Mouse (Mus musculus) forebrain, embryonic 12.5 days (tissue): ENCODE data around the gene Cnot6l. TPM values are rescaled to one million over a fixed set of nuclear protein-coding genes. Genes with fewer than 3 reads are reported as not detected.

ENCODE experiments used
- ATAC-seq: fragments of 200-750 bp; cut with Nextera tagmentation; 2 replicates; pipeline ENCODE4 v1.8.0; 2017; ENCODE audit warnings: moderate TSS enrichment; ENCODE audit not compliant: low FRiP score
- H3K27ac ChIP-seq: fragments of 300-500 bp; sonication (generic); 2 replicates; pipeline ENCODE4 v1.5.1; 2016; ENCODE audit warnings: mild to moderate bottlenecking
- H3K27me3 ChIP-seq: fragments of 300-500 bp; sonication (generic); 2 replicates; pipeline ENCODE4 v1.6.1; 2016; ENCODE audit warnings: mild to moderate bottlenecking
- H3K36me3 ChIP-seq: fragments of 300-500 bp; sonication (generic); replicated peaks from 2 replicates; pipeline ENCODE4 v1.6.1; 2016; ENCODE audit warnings: mild to moderate bottlenecking
- H3K4me1 ChIP-seq: fragments of 300-500 bp; sonication (generic); 2 replicates; pipeline ENCODE4 v1.6.1; 2016
- H3K4me2 ChIP-seq: fragments of 300-500 bp; sonication (generic); 2 replicates; pipeline ENCODE4 v1.6.1; 2016; ENCODE audit warnings: mild to moderate bottlenecking, moderate library complexity
- H3K4me3 ChIP-seq: fragments of 300-500 bp; sonication (generic); replicated peaks from 2 replicates; pipeline ENCODE4 v1.5.1; 2016; ENCODE audit warnings: mild to moderate bottlenecking
- H3K9ac ChIP-seq: fragments of 300-500 bp; sonication (generic); 2 replicates; pipeline ENCODE4 v1.6.1; 2016; ENCODE audit warnings: mild to moderate bottlenecking
- H3K9me3 ChIP-seq: fragments of 300-500 bp; sonication (generic); 2 replicates; pipeline ENCODE4 v1.6.1; 2016
- WGBS: fragments of 180-500 bp; shearing (Covaris S2); methylation state at CpG from one replicate; pipeline ENCODE4 v1.1.7; 2016; 5-methylcytosine and 5-hydroxymethylcytosine counted together
- polyA plus RNA-seq: library from polyadenylated mRNA; unstranded; fragments of >200 nt; fragmentation: Nextera tagmentation; extraction: Ambion mirVana; gene quantifications from 2 replicates; pipeline ENCODE4 v1.2.1, GENCODE M21; 2016

Cnot6l gene
- polyA plus RNA-seq: 13.8 and 16.6 TPM in 2 replicates

DNA sequence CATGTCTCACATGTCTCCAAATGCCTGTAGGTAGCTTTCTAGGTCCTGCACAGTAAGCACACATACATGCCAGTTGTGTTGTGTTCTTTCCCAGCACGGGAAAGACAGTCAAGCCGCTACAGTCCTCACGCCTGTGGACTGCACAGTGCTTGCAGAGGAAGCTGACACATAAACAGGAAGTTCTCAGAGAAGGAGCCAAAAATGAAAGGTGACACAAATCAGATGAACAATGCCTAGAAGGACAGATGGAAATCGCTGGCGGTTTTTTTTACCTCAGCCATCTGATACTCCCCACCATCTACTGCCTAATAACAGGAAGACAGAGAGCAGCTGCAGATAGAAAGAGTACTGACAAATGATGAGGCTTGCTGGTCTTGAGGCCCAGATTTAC, at the start of gene Cnot6l:
TSS of gene Cnot6l (minus strand) at position 151 of the 391 bp plus-strand sequence.
- Histone ChIP-seq H3K4me3 (peak within 1 kb of the TSS; percentile 94), H3K4me1 (peaks cover 10% of the 10 kb centered on the region), H3K36me3 (no peaks in the 10 kb centered on the region), H3K27me3 (no peaks in the 10 kb centered on the region), H3K9ac (peak within 1 kb of the TSS; percentile 99), H3K27ac (peak within 1 kb of the TSS; percentile 99), H3K4me2 (peak within 1 kb of the TSS; percentile 59), H3K9me3 (no peaks in the 10 kb centered on the region)
- ATAC-seq: no peak
- 50% methylated on average over 5 of the region's 5 CpGs for WGBS

GRCm38 (mm10) chr5:96209916-96210583, 46.1 kb upstream of the Cnot6l start:
- Histone ChIP-seq H3K9me3 (no peaks in the 10 kb centered on the region), H3K27me3 (no peaks in the 10 kb centered on the region), H3K4me3 (peak overlapping the region; percentile 73), H3K4me2 (peak overlapping the region; percentile 69), H3K36me3 (peaks cover 4% of the 10 kb centered on the region; the same call in 1 of the 2 replicates), H3K9ac (peak overlapping the region; percentile 76), H3K4me1 (peaks cover 13% of the 10 kb centered on the region), H3K27ac (peak overlapping the region; percentile 56)
- under 1% methylated on average over 35 of the region's 35 CpGs for WGBS
- ATAC-seq: peak; percentile 94

DNA sequence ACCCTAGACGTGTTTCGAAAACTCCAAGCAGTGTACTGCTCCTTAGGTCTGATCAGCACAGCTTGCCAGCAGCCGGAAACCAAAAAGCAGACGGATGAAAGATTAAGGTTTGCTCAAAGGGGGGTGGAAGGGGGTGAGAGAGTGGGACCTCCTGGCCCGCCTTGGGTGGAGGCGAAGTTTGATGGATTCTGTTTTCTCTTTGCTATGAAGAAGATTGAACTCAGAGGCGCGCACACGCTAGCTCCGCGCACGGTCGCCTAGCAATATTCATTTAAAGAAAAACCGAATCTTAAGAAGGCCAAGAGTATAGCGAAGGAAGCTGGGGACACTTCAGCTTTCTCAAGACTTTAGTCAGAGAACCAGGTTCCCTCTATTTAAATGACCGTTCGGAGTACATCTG, 45.5 kb upstream of the Cnot6l start, which contains the start of gene Mrpl1:
TSS of gene Mrpl1 (plus strand) at position 35 of the 400 bp plus-strand sequence.
- H3K4me1 ChIP-seq: peaks cover 13% of the 10 kb centered on the region
- ATAC-seq: peak; percentile 64
- H3K27me3 ChIP-seq: no peaks in the 10 kb centered on the region
- WGBS: 2% methylated on average over 17 of the region's 17 CpGs
- peak within 1 kb of the TSS; percentile 76 for H3K9ac ChIP-seq
- H3K4me2 ChIP-seq: peak within 1 kb of the TSS; percentile 69
- H3K4me3 ChIP-seq: peak within 1 kb of the TSS; percentile 73
- peak within 1 kb of the TSS; percentile 56 for H3K27ac ChIP-seq
- H3K36me3 ChIP-seq: peaks cover 4% of the 10 kb centered on the region; the same call in 1 of the 2 replicates
- no peaks in the 10 kb centered on the region for H3K9me3 ChIP-seq

DNA sequence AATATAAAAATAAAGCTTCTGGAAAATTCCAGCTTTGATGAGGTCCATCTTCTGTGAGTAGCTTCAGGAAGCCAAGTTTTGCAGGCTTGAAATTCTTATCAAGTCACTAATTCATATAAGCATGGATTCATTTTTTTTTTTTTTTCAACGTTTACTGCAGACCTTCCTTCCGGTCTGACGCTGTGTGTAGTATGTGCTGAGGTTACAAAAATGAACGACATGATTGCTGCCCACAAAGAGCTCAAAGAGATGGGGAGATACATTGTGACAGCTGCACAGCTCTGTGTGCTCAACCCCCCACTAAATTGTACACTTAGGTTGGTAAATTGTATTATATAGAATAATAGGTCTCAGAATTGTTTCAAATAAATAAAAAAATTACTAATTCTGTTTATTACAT, 44.6 kb upstream of the Cnot6l start:
- Histone ChIP-seq H3K27me3 (no peaks in the 10 kb centered on the region), H3K9ac (no peak overlapping the region), H3K4me2 (no peak overlapping the region), H3K9me3 (no peaks in the 10 kb centered on the region), H3K27ac (no peak overlapping the region), H3K4me1 (peaks cover 13% of the 10 kb centered on the region), H3K4me3 (no peak overlapping the region), H3K36me3 (no peaks in the 10 kb centered on the region)
- WGBS: 76% methylated on average over 4 of the region's 4 CpGs
- no peak for ATAC-seq

DNA sequence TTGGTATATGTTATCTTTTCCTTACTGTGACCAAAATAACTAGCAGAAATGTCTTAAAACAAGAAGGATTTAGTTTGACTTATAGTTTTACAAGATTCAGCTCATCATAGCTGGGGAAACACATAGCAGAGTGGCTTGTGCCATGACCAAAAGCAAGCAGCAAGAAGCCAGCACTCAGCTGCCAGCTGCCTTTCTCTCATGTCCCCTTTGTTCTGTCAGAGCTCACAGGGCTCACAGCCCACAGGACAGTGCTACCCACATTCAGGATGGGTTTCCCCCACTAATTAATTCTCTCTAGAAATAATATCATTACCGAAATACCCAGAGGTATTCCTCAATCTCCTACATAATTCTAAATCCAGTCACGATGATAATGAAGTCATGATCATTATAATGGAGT, 43.6 kb upstream of the Cnot6l start:
- Histone ChIP-seq H3K36me3 (no peaks in the 10 kb centered on the region), H3K4me1 (peaks cover 13% of the 10 kb centered on the region), H3K9me3 (no peaks in the 10 kb centered on the region), H3K4me2 (no peak overlapping the region), H3K27ac (no peak overlapping the region), H3K9ac (no peak overlapping the region), H3K4me3 (no peak overlapping the region), H3K27me3 (no peaks in the 10 kb centered on the region)
- WGBS: 80% methylated on average over 2 of the region's 2 CpGs
- ATAC-seq: no peak

DNA sequence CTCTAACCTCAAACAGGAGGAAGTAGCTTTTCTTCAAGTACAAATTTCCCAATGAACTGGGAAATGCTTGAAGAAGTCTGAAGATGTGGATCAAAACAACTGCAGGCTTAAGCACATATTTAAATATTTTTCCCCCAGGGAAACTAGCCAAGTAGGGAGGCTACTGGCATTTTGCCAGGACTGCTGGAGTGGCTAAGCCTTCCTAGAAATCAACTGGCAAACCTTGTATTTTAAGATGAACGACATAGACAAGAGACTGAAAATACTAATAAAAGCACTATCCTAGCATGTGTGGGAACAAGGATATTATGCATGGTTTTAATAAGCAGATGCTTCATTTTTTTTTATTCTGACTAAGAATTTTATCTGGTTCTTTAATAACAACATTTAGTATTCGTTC, 42.9 kb upstream of the Cnot6l start:
- H3K4me1 ChIP-seq: peaks cover 13% of the 10 kb centered on the region
- no peak for ATAC-seq
- H3K36me3 ChIP-seq: no peaks in the 10 kb centered on the region
- no peaks in the 10 kb centered on the region for H3K27me3 ChIP-seq
- 53% methylated on average over 2 of the region's 2 CpGs for WGBS
- no peaks in the 10 kb centered on the region for H3K9me3 ChIP-seq
- no peak overlapping the region for H3K4me2 ChIP-seq
- no peak overlapping the region for H3K27ac ChIP-seq
- no peak overlapping the region for H3K9ac ChIP-seq
- no peak overlapping the region for H3K4me3 ChIP-seq

GRCm38 (mm10) chr5:96201462-96202154, 37.6 kb upstream of the Cnot6l start:
- H3K27ac ChIP-seq: no peak overlapping the region
- no peak overlapping the region for H3K4me3 ChIP-seq
- WGBS: 83% methylated on average over 10 of the region's 10 CpGs
- no peaks in the 10 kb centered on the region for H3K9me3 ChIP-seq
- H3K36me3 ChIP-seq: no peaks in the 10 kb centered on the region
- H3K4me2 ChIP-seq: no peak overlapping the region
- no peaks in the 10 kb centered on the region for H3K27me3 ChIP-seq
- ATAC-seq: no peak
- H3K4me1 ChIP-seq: no peaks in the 10 kb centered on the region
- H3K9ac ChIP-seq: no peak overlapping the region

- Histone ChIP-seq H3K9me3 (no peaks in the 10 kb centered on the region), H3K27me3 (no peaks in the 10 kb centered on the region), H3K9ac (no peak overlapping the region), H3K27ac (no peak overlapping the region), H3K4me2 (no peak overlapping the region), H3K4me1 (no peaks in the 10 kb centered on the region), H3K36me3 (no peaks in the 10 kb centered on the region), H3K4me3 (no peak overlapping the region)
- ATAC-seq: no peak
- WGBS: 85% methylated on average over 3 of the region's 3 CpGs
Measured at GRCm38 (mm10) chr5:96200269-96200668, 36.3 kb upstream of the Cnot6l start.

DNA sequence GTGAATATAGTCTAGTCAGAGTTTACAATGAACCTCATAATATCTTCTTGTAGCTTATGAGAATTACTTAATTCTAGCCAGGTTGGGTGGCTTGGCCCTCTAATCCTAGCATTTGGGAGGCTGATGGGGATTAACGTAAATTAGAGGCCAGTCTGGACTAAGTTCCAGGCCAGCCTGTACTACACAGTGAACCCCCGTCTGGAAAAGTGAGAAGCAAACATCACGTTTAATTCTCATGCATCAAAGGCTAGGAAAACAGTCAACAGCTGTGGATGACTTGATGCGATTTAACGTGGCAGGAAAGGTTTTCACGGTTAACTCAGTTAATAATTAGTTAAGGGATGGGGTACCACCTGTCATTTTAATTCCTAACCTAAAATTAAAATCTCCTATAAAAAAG, 34.3 kb upstream of the Cnot6l start:
- Histone ChIP-seq H3K9me3 (no peaks in the 10 kb centered on the region), H3K4me2 (no peak overlapping the region), H3K9ac (no peak overlapping the region), H3K27ac (no peak overlapping the region), H3K4me1 (no peaks in the 10 kb centered on the region), H3K27me3 (no peaks in the 10 kb centered on the region), H3K36me3 (no peaks in the 10 kb centered on the region), H3K4me3 (no peak overlapping the region)
- WGBS: 61% methylated on average over 6 of the region's 6 CpGs
- no peak for ATAC-seq

GRCm38 (mm10) chr5:96196547-96197052, 32.6 kb upstream of the Cnot6l start:
- H3K9me3 ChIP-seq: no peaks in the 10 kb centered on the region
- 65% methylated on average over 2 of the region's 2 CpGs for WGBS
- H3K4me1 ChIP-seq: no peaks in the 10 kb centered on the region
- no peak overlapping the region for H3K4me2 ChIP-seq
- no peak overlapping the region for H3K4me3 ChIP-seq
- H3K27ac ChIP-seq: no peak overlapping the region
- no peaks in the 10 kb centered on the region for H3K36me3 ChIP-seq
- no peaks in the 10 kb centered on the region for H3K27me3 ChIP-seq
- H3K9ac ChIP-seq: no peak overlapping the region
- no peak for ATAC-seq

- H3K4me2 ChIP-seq: no peak overlapping the region
- no peaks in the 10 kb centered on the region for H3K9me3 ChIP-seq
- 72% methylated on average over 4 of the region's 4 CpGs for WGBS
- ATAC-seq: no peak
- no peaks in the 10 kb centered on the region for H3K4me1 ChIP-seq
- H3K4me3 ChIP-seq: no peak overlapping the region
- H3K27ac ChIP-seq: no peak overlapping the region
- no peaks in the 10 kb centered on the region for H3K27me3 ChIP-seq
- no peak overlapping the region for H3K9ac ChIP-seq
- no peaks in the 10 kb centered on the region for H3K36me3 ChIP-seq
Measured at GRCm38 (mm10) chr5:96191251-96191650, 27.3 kb upstream of the Cnot6l start.

DNA sequence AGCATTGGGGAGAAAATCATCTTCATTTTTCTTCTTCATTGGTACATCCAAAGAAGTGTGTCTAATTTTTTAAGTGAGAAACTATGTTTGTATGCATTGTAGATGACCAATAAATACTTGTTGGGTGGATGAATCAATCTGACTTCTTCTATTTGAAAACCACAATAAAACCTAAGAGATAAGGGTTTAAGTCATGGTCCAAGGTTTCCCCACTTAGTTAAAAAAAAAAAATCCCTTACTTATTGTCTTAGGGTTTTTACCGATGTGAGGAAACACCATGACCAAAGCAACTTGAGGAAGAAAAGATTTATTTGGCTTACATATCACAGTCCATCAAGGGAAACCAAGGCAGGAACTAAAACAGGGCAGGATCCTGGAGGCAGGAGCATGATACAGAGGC, 25.8 kb upstream of the Cnot6l start:
- Histone ChIP-seq H3K4me3 (no peak overlapping the region), H3K9ac (no peak overlapping the region), H3K27ac (no peak overlapping the region), H3K9me3 (no peaks in the 10 kb centered on the region), H3K36me3 (no peaks in the 10 kb centered on the region), H3K4me2 (no peak overlapping the region), H3K4me1 (no peaks in the 10 kb centered on the region), H3K27me3 (no peaks in the 10 kb centered on the region)
- no peak for ATAC-seq
- WGBS: 86% methylated on average over 1 of the region's 1 CpGs
